Comparison of ENCODE assay signal across 9 mouse cellular contexts in the genomic region with DNA sequence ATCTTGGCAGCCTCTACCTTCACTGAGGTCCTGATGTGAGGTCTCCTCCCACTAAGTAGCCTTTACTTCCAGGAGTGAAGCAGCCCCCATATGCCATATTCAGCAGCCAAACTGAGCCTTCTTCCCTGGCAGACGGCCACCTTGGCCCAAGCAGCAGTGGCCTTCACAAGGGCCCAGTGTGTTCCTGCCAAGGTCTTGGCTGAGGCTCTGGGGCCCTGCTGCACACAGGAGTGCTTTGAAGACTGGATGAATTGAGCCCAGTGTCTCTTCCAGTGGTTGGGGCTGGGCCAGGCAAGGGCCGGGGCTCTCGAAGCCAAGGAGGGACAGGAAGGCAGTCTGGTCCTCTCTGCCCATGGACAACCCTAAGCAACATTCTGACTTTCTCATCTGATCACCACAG. TPM values are rescaled to one million over a fixed set of nuclear protein-coding genes. Genes with fewer than 3 reads are reported as not detected.
DNase-seq lines count a peak whose midpoint lies in the region; ATAC-seq lines count a peak whose summit lies in the region.
"Had no signal": no experiment of that assay in that cellular context is flagged by ENCODE, and none has a peak within 500 bp of the region (broad histone marks: within the 10 kb centered on the region; RNA-seq: fewer than 3 reads in every experiment).

No protein-coding gene starts in this region.

- no peak overlapping the region for H3K27ac ChIP-seq in heart, embryonic 10.5 days
- H3K27ac ChIP-seq: lung, embryonic 15.5 days had no signal

- no peak for ATAC-seq in monocyte, adult 5-6 weeks (replicated peaks; ENCODE audit: insufficient number of reproducible peaks, low FRiP score, low TSS enrichment, poor library complexity, severe bottlenecking)

- H3K36me3 ChIP-seq in heart, embryonic 10.5 days = no peaks in the 10 kb centered on the region
- H3K36me3 ChIP-seq: lung, embryonic 15.5 days had no signal

- H3K27me3 ChIP-seq in heart, embryonic 10.5 days (ENCODE audit: insufficient read depth, poor library complexity, severe bottlenecking) = peaks cover 14% of the 10 kb centered on the region
- H3K27me3 ChIP-seq: lung, embryonic 15.5 days had no signal

- peak; percentile 98 for DNase-seq in heart, adult 11 months
- DNase-seq in heart, embryonic 10.5 days (ENCODE audit: low spot score) = no peak
- peak; percentile 90 for DNase-seq in cerebellum, adult 9-11 months
- DNase-seq in heart, adult 8-10 months (ENCODE audit: low spot score) = peak; percentile 48
- DNase-seq in layer of hippocampus, postnatal 36 days = peak; percentile 79 to 83
- DNase-seq in right cerebral cortex, adult 18-20 months = peak; percentile 85
- no peak for DNase-seq in natural killer cell, adult 2 months (ENCODE audit: low spot score in 2 of 2)

- 63% methylated on average over 3 of the region's 3 CpGs for WGBS in heart, embryonic 10.5 days

- no peak overlapping the region for H3K4me3 ChIP-seq in heart, embryonic 10.5 days
- H3K4me3 ChIP-seq: lung, embryonic 15.5 days had no signal

- H3K9me3 ChIP-seq in heart, embryonic 10.5 days = no peaks in the 10 kb centered on the region
- H3K9me3 ChIP-seq: lung, embryonic 15.5 days had no signal

- H3K4me1 ChIP-seq in heart, embryonic 10.5 days = peaks cover 34% of the 10 kb centered on the region

RNA-seq across cellular contexts. Expression of a gene that starts 42.8 kb away (rescaled TPM):
- 17.8 and 23.3 TPM in 2 replicates for polyA plus RNA-seq in heart, embryonic 10.5 days (2016; fragmentation: Nextera tagmentation; extraction: Ambion mirVana)
- total RNA-seq in heart, adult 8-10 months (2022) = 10 to 100 TPM; 81.6 to 92.4 (median 84.5) TPM
- total RNA-seq in layer of hippocampus, postnatal 36 days (2021) = 100 to 1,000 TPM; 266 to 300 TPM
- total RNA-seq in monocyte, adult 5-6 weeks (2017) = 14.4 to 63.8 TPM (median 24.3 TPM) in 3 replicates

Comparison
In these comparisons a context has a peak if more than half of its experiments do, and no peak if none do; other contexts are left out.
1. DNase-seq: peak in heart, adult 11 months (single experiment), cerebellum, adult 9-11 months (single experiment), heart, adult 8-10 months (single experiment), layer of hippocampus, postnatal 36 days (2 of 2) and right cerebral cortex, adult 18-20 months (single experiment); none in heart, embryonic 10.5 days (single experiment) and natural killer cell, adult 2 months (0 of 2).